Mouse (Mus musculus) stomach, postnatal 0 days (tissue): Measurements from ENCODE around the gene Trappc6b. TPM values are rescaled to one million over a fixed set of nuclear protein-coding genes. Genes with fewer than 3 reads are reported as not detected.

Source experiments
- ATAC-seq: fragments of 200-750 bp; cut with Nextera tagmentation; 2 replicates; pipeline ENCODE4 v1.8.0; 2017; ENCODE audit not compliant: low FRiP score, low TSS enrichment
- DNase-seq: peaks from one replicate; pipeline ENCODE4 v3.0.0-alpha.2; 2016; ENCODE audit warnings: low spot score
- H3K27ac ChIP-seq: fragments of 300-500 bp; sonication (generic); replicated peaks from 2 replicates; pipeline ENCODE4 v1.5.1; 2014; ENCODE audit warnings: mild to moderate bottlenecking, control low read depth
- H3K27me3 ChIP-seq: fragments of 300-500 bp; sonication (generic); 2 replicates; pipeline ENCODE4 v1.6.1; 2014; ENCODE audit warnings: low read length; ENCODE audit not compliant: control insufficient read depth, insufficient read depth
- H3K36me3 ChIP-seq: fragments of 300-500 bp; sonication (generic); 2 replicates; pipeline ENCODE4 v1.6.1; 2014; ENCODE audit warnings: low read length, mixed read lengths; ENCODE audit not compliant: control insufficient read depth, insufficient read depth
- H3K4me1 ChIP-seq: fragments of 300-500 bp; sonication (generic); replicated peaks from 2 replicates; pipeline ENCODE4 v1.6.1; 2014; ENCODE audit warnings: antibody characterized with exemption; ENCODE audit not compliant: control insufficient read depth, insufficient read depth
- H3K4me2 ChIP-seq: fragments of 300-500 bp; sonication (generic); replicated peaks from 2 replicates; pipeline ENCODE4 v1.6.1; 2014; ENCODE audit warnings: low read depth, mild to moderate bottlenecking, control low read depth, moderate library complexity
- H3K4me3 ChIP-seq: fragments of 300-500 bp; sonication (generic); 2 replicates; pipeline ENCODE4 v1.5.1; 2014; ENCODE audit warnings: low read depth, low read length, control low read depth
- H3K9ac ChIP-seq: fragments of 300-500 bp; sonication (generic); 2 replicates; pipeline ENCODE4 v1.6.1; 2014; ENCODE audit warnings: mild to moderate bottlenecking, low read length, control low read depth, mixed read lengths
- H3K9me3 ChIP-seq: fragments of 300-500 bp; sonication (generic); 2 replicates; pipeline ENCODE4 v1.6.1; 2016; ENCODE audit warnings: low read length; ENCODE audit not compliant: control insufficient read depth
- CTCF ChIP-seq: IDR thresholded peaks from 2 replicates; pipeline ENCODE4 v1.5.1; 2016; ENCODE audit warnings: antibody characterized with exemption, low read depth, mild to moderate bottlenecking, moderate library complexity
- EP300 ChIP-seq: optimal IDR thresholded peaks from 2 replicates; pipeline ENCODE3; 2016; ENCODE audit warnings: antibody characterized with exemption
- WGBS: fragments of 180-500 bp; shearing (Covaris S2); extraction: QIAGEN DNeasy Blood & Tissue Kit; methylation state at CpG from one replicate; pipeline ENCODE4 v1.1.7; 2014; 5-methylcytosine and 5-hydroxymethylcytosine counted together
- polyA plus RNA-seq: library from polyadenylated mRNA; unstranded; fragments of >200 nt; fragmentation: Nextera tagmentation; extraction: Ambion mirVana; gene quantifications from 2 replicates; pipeline ENCODE4 v1.2.1, GENCODE M21; 2015

Trappc6b gene
- polyA plus RNA-seq, 1 experiment from 2014 or later: 82.2 TPM

DNA sequence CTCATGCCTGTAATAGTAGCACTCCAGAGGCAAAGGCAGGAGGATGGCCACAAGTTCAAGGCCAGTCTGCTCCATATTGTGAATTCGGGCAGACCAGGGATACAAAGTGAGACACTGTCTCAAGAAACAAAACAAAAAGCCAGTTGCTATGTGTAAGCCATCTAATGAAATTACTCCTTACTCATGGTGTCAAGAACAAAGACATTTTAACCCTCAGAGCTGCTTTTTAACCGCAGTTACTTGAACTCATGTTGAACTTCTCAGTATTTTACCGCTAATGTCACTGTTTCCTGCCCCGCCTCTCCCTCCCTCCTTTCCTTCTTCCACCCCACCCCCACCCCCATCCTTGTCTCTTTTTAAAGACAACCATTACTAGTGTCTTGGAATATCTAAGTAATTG, 40.0 kb downstream of the Trappc6b start:
- DNase-seq (no peak), ATAC-seq (no peak)
- H3K9me3 ChIP-seq: no peaks in the 10 kb centered on the region
- H3K36me3 ChIP-seq: peaks cover 9% of the 10 kb centered on the region
- H3K9ac ChIP-seq: no peak overlapping the region
- 81% methylated on average over 4 of the region's 4 CpGs for WGBS
- no peak for TF ChIP-seq CTCF
- no peak for TF ChIP-seq EP300
- H3K4me3 ChIP-seq: no peak overlapping the region
- H3K4me1 ChIP-seq: no peaks in the 10 kb centered on the region
- no peaks in the 10 kb centered on the region for H3K27me3 ChIP-seq
- no peak overlapping the region for H3K27ac ChIP-seq
- H3K4me2 ChIP-seq: no peak overlapping the region

GRCm38 (mm10) chr12:59019891-59020290, 41.4 kb downstream of the Trappc6b start:
- DNase-seq (no peak), ATAC-seq (no peak)
- Histone ChIP-seq H3K9ac (no peak overlapping the region), H3K9me3 (no peaks in the 10 kb centered on the region), H3K4me3 (no peak overlapping the region), H3K27ac (no peak overlapping the region), H3K4me1 (no peaks in the 10 kb centered on the region), H3K4me2 (no peak overlapping the region), H3K36me3 (peaks cover 7% of the 10 kb centered on the region), H3K27me3 (no peaks in the 10 kb centered on the region)
- 90% methylated on average over 2 of the region's 2 CpGs for WGBS
- no peak for TF ChIP-seq EP300
- no peak for TF ChIP-seq CTCF

- no peak for TF ChIP-seq EP300
- TF ChIP-seq CTCF: no peak
- ATAC-seq (no peak), DNase-seq (no peak)
- no peak overlapping the region for H3K4me3 ChIP-seq
- H3K9me3 ChIP-seq: no peaks in the 10 kb centered on the region
- H3K27ac ChIP-seq: no peak overlapping the region
- no peak overlapping the region for H3K4me2 ChIP-seq
- H3K36me3 ChIP-seq: peaks cover 7% of the 10 kb centered on the region
- no peaks in the 10 kb centered on the region for H3K27me3 ChIP-seq
- no peaks in the 10 kb centered on the region for H3K4me1 ChIP-seq
- H3K9ac ChIP-seq: no peak overlapping the region
- WGBS: 72% methylated on average over 8 of the region's 8 CpGs
Measured at GRCm38 (mm10) chr12:59017970-59018369, 43.3 kb downstream of the Trappc6b start.

- H3K4me2 ChIP-seq: peak within 1 kb of the TSS; percentile 71
- no peaks in the 10 kb centered on the region for H3K27me3 ChIP-seq
- DNase-seq (peak; percentile 92), ATAC-seq (peak; percentile 75)
- H3K36me3 ChIP-seq: peaks cover 4% of the 10 kb centered on the region
- TF ChIP-seq EP300 (no peak), CTCF (peak; percentile 52)
- no peaks in the 10 kb centered on the region for H3K9me3 ChIP-seq
- WGBS: 2% methylated on average over 28 of the region's 28 CpGs
- peak within 1 kb of the TSS; percentile 74 for H3K9ac ChIP-seq
- H3K4me1 ChIP-seq: peaks cover 5% of the 10 kb centered on the region
- H3K27ac ChIP-seq: peak within 1 kb of the TSS; percentile 88
- peak within 1 kb of the TSS; percentile 58 for H3K4me3 ChIP-seq
Measured at GRCm38 (mm10) chr12:59013234-59013633, 48.0 kb downstream of the Trappc6b start, which contains the start of gene Gemin2. Gene Gemin2 (plus strand): TSS chr12:59013393.

- Histone ChIP-seq H3K4me1 (peaks cover 5% of the 10 kb centered on the region), H3K9me3 (no peaks in the 10 kb centered on the region), H3K27me3 (no peaks in the 10 kb centered on the region), H3K9ac (peak overlapping the region; percentile 74), H3K4me2 (peak overlapping the region; percentile 71), H3K36me3 (no peaks in the 10 kb centered on the region), H3K27ac (peak overlapping the region; percentile 88), H3K4me3 (peak overlapping the region; percentile 58)
- peak; percentile 53 for TF ChIP-seq EP300
- no peak for TF ChIP-seq CTCF
- DNase-seq (peak; percentile 15), ATAC-seq (no peak)
- under 1% methylated on average over 7 of the region's 7 CpGs for WGBS
Measured at GRCm38 (mm10) chr12:59012710-59013091, 48.6 kb downstream of the Trappc6b start.

GRCm38 (mm10) chr12:59011844-59012709, 49.2 kb downstream of the Trappc6b start, which contains the start of gene Sec23a:
Gene Sec23a (minus strand): TSS chr12:59012017.
- H3K27me3 ChIP-seq: no peaks in the 10 kb centered on the region
- H3K27ac ChIP-seq: peak within 1 kb of the TSS; percentile 98
- peaks cover 5% of the 10 kb centered on the region for H3K4me1 ChIP-seq
- peak within 1 kb of the TSS; percentile 92 for H3K9ac ChIP-seq
- DNase-seq (peak; percentile 99), ATAC-seq (peak; percentile 98)
- TF ChIP-seq CTCF: no peak
- TF ChIP-seq EP300: no peak
- H3K9me3 ChIP-seq: no peaks in the 10 kb centered on the region
- peak within 1 kb of the TSS; percentile 82 for H3K4me2 ChIP-seq
- peak within 1 kb of the TSS; percentile 79 for H3K4me3 ChIP-seq
- WGBS: 0% methylated on average over 48 of the region's 48 CpGs
- no peaks in the 10 kb centered on the region for H3K36me3 ChIP-seq
